Mouse (Mus musculus): ENCODE measurements around the gene Tubb5.

Gene Tubb5

DNA sequence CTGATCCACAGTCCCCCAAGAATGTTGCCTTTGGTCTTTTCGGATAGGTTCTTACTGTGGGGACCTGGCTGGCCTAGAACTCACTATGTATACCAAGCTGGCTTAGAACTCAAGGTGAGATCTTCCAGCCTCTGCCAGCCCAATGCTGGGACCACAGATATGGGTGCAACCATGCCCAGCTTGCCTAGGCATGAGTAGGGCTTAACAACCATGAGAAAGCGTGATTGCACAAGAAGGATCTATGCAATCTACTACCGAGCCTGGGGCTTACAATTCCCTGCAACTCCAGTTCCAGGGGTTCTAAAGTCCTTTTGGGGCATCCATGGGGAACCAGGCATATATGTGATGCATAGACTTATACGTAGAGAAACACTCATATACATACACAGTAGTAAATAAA, 47.2 kb downstream of the Tubb5 start:
- DNase-seq = no peak

GRCm38 (mm10) chr17:35788025-35788424, 50.1 kb downstream of the Tubb5 start:
- DNase-seq = no peak

- no peak for DNase-seq
Observed at GRCm38 (mm10) chr17:35787493-35787892, 50.6 kb downstream of the Tubb5 start.

- no peak for DNase-seq
Observed at GRCm38 (mm10) chr17:35785140-35785539, 53.0 kb downstream of the Tubb5 start.

DNA sequence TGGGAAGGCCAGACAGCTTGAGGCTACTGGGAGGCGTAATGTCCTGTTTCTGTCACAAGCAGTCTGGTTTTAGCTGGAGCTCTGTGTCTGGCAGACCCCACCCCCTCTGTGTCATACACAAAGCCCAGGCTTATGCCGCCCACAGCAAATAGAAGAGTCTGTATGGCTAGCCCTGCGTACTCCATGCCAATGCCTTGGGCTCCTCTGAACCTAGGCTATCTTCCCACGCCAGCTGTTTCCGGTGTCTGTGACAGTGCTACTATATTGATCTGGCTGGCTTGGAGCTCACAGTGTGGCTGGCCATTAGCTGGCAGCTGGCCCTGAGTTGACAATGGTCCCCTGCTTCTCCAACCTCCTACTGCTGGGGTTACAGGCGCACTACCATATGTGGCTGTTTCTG, 54.2 kb downstream of the Tubb5 start:
- DNase-seq = no peak
